Mouse (Mus musculus) lung, embryonic 14.5 days (tissue): ENCODE data around the gene Taf8. TPM values are rescaled to one million over a fixed set of nuclear protein-coding genes. Genes with fewer than 3 reads are reported as not detected.

Experiments used
- ATAC-seq: fragments of 200-750 bp; cut with Nextera tagmentation; 2 replicates; pipeline ENCODE4 v1.8.0; 2017; ENCODE audit warnings: mild to moderate bottlenecking, moderate TSS enrichment, moderate library complexity; ENCODE audit not compliant: insufficient read depth
- DNase-seq: peaks from one replicate; pipeline ENCODE4 v3.0.0-alpha.2; 2015
- H3K27ac ChIP-seq: fragments of 300-500 bp; sonication (generic); 2 replicates; pipeline ENCODE4 v1.5.1; 2014; ENCODE audit warnings: low read depth, mild to moderate bottlenecking, moderate library complexity
- H3K27me3 ChIP-seq: fragments of 300-500 bp; sonication (generic); 2 replicates; pipeline ENCODE4 v1.6.1; 2014; ENCODE audit warnings: low read length, control low read depth; ENCODE audit not compliant: insufficient read depth
- H3K36me3 ChIP-seq: fragments of 300-500 bp; sonication (generic); 2 replicates; pipeline ENCODE4 v1.6.1; 2014; ENCODE audit warnings: control low read depth; ENCODE audit not compliant: insufficient read depth
- H3K4me1 ChIP-seq: fragments of 300-500 bp; sonication (generic); 2 replicates; pipeline ENCODE4 v1.6.1; 2014; ENCODE audit warnings: antibody characterized with exemption, control low read depth; ENCODE audit not compliant: insufficient read depth
- H3K4me2 ChIP-seq: fragments of 300-500 bp; sonication (generic); 2 replicates; pipeline ENCODE4 v1.6.1; 2014; ENCODE audit warnings: mild to moderate bottlenecking
- H3K4me3 ChIP-seq: fragments of 300-500 bp; sonication (generic); 2 replicates; pipeline ENCODE4 v1.5.1; 2014; ENCODE audit warnings: low read depth, low read length
- H3K9ac ChIP-seq: fragments of 300-500 bp; sonication (generic); 2 replicates; pipeline ENCODE4 v1.6.1; 2014
- H3K9me3 ChIP-seq: fragments of 300-500 bp; sonication (generic); 2 replicates; pipeline ENCODE4 v1.6.1; 2016; ENCODE audit warnings: low read depth, low read length, control low read depth
- CTCF ChIP-seq: IDR thresholded peaks from 2 replicates; pipeline ENCODE4 v1.5.1; 2016; ENCODE audit warnings: antibody characterized with exemption, low read depth
- WGBS: fragments of 180-500 bp; shearing (Covaris S2); extraction: QIAGEN DNeasy Blood & Tissue Kit; methylation state at CpG from one replicate; pipeline ENCODE4 v1.1.7; 2014; 5-methylcytosine and 5-hydroxymethylcytosine counted together
- polyA plus RNA-seq: library from polyadenylated mRNA; unstranded; fragments of >200 nt; fragmentation: Nextera tagmentation; extraction: Ambion mirVana; gene quantifications from 2 replicates; pipeline ENCODE4 v1.2.1, GENCODE M21; 2014

Taf8 gene
- polyA plus RNA-seq, 1 experiment from 2014 or later: 26.8 TPM

DNA sequence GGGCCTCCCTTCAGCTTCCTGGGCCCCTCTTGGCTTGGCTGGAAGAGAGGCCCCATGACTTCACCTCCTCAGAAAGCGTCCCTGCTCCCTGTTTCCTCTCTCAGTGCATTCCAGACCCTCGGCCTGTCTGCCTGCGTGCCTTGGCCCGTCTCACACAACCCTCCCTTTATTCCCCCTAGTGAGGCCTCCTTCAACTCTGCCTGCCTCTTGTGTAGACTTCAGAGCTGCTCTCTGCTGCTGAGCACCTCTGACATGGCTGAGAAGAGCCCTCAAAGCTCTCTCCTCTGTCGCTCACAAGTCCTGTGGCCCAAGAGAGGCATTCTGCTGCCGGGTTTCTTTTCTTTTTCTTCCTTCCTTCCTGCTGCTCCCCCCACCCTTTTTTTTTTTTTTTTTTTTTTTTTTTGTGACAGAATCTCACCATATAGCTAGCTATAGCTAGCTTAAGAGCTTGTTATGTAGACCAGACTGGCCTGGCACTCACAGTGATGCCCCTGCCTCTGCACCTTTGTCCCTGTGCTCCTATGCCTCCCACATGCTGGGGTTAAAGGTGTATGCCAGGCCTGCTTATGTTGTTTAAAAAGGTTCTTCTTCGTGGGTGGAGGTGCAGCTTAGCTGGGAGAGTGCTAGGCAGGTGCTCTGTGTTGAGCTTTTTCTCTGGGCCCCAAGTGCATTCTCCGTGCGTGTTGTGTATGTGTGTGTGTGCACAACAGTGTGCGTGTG, 25.6 kb upstream of the Taf8 start:
- ATAC-seq: peak; percentile 87
- peak; percentile 86 for DNase-seq
- H3K4me2 ChIP-seq: peak overlapping the region; percentile 15

DNA sequence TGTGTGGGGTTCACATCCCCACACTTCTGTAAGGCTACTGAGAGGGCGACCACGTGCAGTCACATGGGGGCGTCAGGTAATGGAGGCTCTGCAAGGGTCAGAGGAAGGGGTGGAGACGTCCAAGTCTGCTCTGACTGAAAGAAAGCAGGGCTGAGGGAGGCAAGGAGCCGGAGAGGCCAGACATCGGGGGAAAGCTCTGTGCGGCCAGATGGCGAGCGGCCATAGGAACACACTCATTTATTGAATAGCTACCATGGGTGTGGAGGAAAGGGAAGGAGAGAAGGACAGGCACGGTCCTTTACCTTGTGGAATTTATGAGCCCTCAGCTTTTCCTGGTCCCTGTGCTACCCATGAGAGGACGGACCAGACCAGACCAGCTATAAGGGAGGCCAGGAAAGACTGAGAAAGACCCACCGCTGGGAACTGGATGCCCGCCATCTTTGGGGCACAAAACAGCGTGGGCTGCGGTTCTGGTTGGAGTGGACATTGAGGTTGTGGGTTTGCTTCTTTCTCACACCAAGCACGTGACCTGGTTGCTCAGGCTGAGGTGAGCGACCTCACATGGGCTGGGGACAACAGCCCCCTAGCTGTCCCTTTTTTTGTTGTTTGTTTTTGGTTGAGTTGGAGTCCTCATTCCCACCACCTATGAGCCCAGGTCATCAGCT, 24.9 kb upstream of the Taf8 start:
- ATAC-seq: 0 out of 2 replicates have a peak, but pooled peaks have one; percentile 15
- no peak for DNase-seq
- H3K4me3 ChIP-seq: no peak overlapping the region
- H3K27ac ChIP-seq: peak overlapping the region; percentile 98
- 75% methylated on average over 17 of the region's 17 CpGs for WGBS
- H3K36me3 ChIP-seq: no peaks in the 10 kb centered on the region
- H3K4me1 ChIP-seq: peaks cover 30% of the 10 kb centered on the region
- peak overlapping the region; percentile 4; the same call in 1 of the 2 replicates for H3K9ac ChIP-seq
- H3K4me2 ChIP-seq: peak overlapping the region; percentile 15; the same call in 1 of the 2 replicates
- no peaks in the 10 kb centered on the region for H3K9me3 ChIP-seq
- TF ChIP-seq CTCF: no peak
- H3K27me3 ChIP-seq: no peaks in the 10 kb centered on the region

More for the DNA sequence above, 25.6 kb upstream of the Taf8 start:
- H3K36me3 ChIP-seq: no peaks in the 10 kb centered on the region
- 20% methylated on average over 10 of the region's 10 CpGs for WGBS
- H3K4me3 ChIP-seq: no peak overlapping the region
- no peaks in the 10 kb centered on the region for H3K27me3 ChIP-seq
- no peaks in the 10 kb centered on the region for H3K9me3 ChIP-seq
- H3K4me1 ChIP-seq: peaks cover 22% of the 10 kb centered on the region
- TF ChIP-seq CTCF: no peak
- H3K27ac ChIP-seq: peak overlapping the region; percentile 98
- peak overlapping the region; percentile 4; the same call in 1 of the 2 replicates for H3K9ac ChIP-seq

- Histone ChIP-seq H3K27me3 (no peaks in the 10 kb centered on the region), H3K4me3 (no peak overlapping the region), H3K4me2 (no peak overlapping the region), H3K9ac (no peak overlapping the region), H3K4me1 (peaks cover 37% of the 10 kb centered on the region), H3K9me3 (no peaks in the 10 kb centered on the region), H3K27ac (no peak overlapping the region; the same call in 1 of the 2 replicates), H3K36me3 (no peaks in the 10 kb centered on the region)
- 87% methylated on average over 6 of the region's 6 CpGs for WGBS
- DNase-seq (no peak), ATAC-seq (no peak)
- TF ChIP-seq CTCF: no peak
Measured at GRCm38 (mm10) chr17:47524991-47525390, 22.9 kb upstream of the Taf8 start.

DNA sequence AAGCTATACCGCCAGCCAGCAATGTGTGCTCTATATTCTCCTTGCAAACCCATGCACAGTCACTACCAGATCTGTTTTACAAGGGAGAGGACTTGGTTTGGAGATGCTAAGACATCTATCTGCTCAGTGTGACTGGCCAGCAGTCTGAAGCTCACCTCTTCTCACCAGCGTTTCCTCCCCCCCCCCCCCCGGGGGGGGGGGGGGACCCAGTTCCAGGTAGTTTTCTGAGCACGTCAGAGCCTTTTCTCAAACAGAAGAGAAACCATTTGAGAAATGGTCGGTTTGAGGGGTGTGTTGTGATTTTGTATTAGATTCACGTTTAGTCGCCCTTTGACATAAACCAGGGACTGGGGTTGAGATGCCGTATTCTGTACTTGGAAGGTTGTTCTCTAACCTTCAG, 22.0 kb upstream of the Taf8 start:
- H3K4me3 ChIP-seq: no peak overlapping the region
- no peak for TF ChIP-seq CTCF
- no peak overlapping the region for H3K9ac ChIP-seq
- H3K27me3 ChIP-seq: no peaks in the 10 kb centered on the region
- H3K4me1 ChIP-seq: peaks cover 42% of the 10 kb centered on the region
- ATAC-seq (no peak), DNase-seq (no peak)
- no peaks in the 10 kb centered on the region for H3K9me3 ChIP-seq
- no peak overlapping the region for H3K4me2 ChIP-seq
- H3K27ac ChIP-seq: peak overlapping the region; percentile 99
- WGBS: 65% methylated on average over 8 of the region's 8 CpGs
- H3K36me3 ChIP-seq: no peaks in the 10 kb centered on the region

- H3K9ac ChIP-seq: peak overlapping the region; percentile 41; the same call in 1 of the 2 replicates
- peak overlapping the region; percentile 99 for H3K27ac ChIP-seq
- H3K9me3 ChIP-seq: no peaks in the 10 kb centered on the region
- peak; percentile 74 for DNase-seq
- H3K36me3 ChIP-seq: no peaks in the 10 kb centered on the region
- peaks cover 48% of the 10 kb centered on the region for H3K4me1 ChIP-seq
- no peak for ATAC-seq
- no peaks in the 10 kb centered on the region for H3K27me3 ChIP-seq
- WGBS: 19% methylated on average over 18 of the region's 18 CpGs
- peak overlapping the region; percentile 25; the same call in 1 of the 2 replicates for H3K4me2 ChIP-seq
- no peak for TF ChIP-seq CTCF
- H3K4me3 ChIP-seq: no peak overlapping the region
Measured at GRCm38 (mm10) chr17:47523211-47523682, 21.2 kb upstream of the Taf8 start.

GRCm38 (mm10) chr17:47522536-47522935, 20.4 kb upstream of the Taf8 start:
- H3K9ac ChIP-seq: peak overlapping the region; percentile 41
- no peaks in the 10 kb centered on the region for H3K27me3 ChIP-seq
- ATAC-seq: no peak
- no peak overlapping the region for H3K4me3 ChIP-seq
- peak overlapping the region; percentile 99 for H3K27ac ChIP-seq
- no peaks in the 10 kb centered on the region for H3K9me3 ChIP-seq
- H3K4me1 ChIP-seq: peaks cover 46% of the 10 kb centered on the region
- H3K4me2 ChIP-seq: no peak overlapping the region; the same call in 1 of the 2 replicates
- peak; percentile 39 for DNase-seq
- TF ChIP-seq CTCF: no peak
- 24% methylated on average over 4 of the region's 4 CpGs for WGBS
- H3K36me3 ChIP-seq: no peaks in the 10 kb centered on the region
